Mouse (Mus musculus): Measurements from ENCODE around the gene Frmd4a. TPM values are rescaled to one million over a fixed set of nuclear protein-coding genes. Genes with fewer than 3 reads are reported as not detected.
A peak's percentile ranks its signal among the peaks of the same experiment; 100 is the strongest.

Frmd4a gene
- total and polyA plus RNA-seq, 3 experiments, result 10.4 to 21.0 (median 20.0) TPM

- H3K4me1 ChIP-seq (ENCODE audit: control insufficient read depth, insufficient read depth, low read length), result no peaks in the 10 kb centered on the region; the same call in 1 of the 2 replicates
- H3K27ac ChIP-seq, result peak overlapping the region; percentile 26; the same call in 1 of the 2 replicates
- no peak for TF ChIP-seq POLR2A (IDR thresholded peaks at IDR 0.05; ENCODE audit: insufficient read depth, low read depth, low read length)
- TF ChIP-seq CTCF (IDR thresholded peaks at IDR 0.05), result no peak
- no peak for TF ChIP-seq EP300 (IDR thresholded peaks at IDR 0.05; ENCODE audit: insufficient read depth, low read depth, low read length)
- intact Hi-C loops (cut with DNase I), result loop anchor here (2.0 kb wide), 1 partner anchor 44 kb away; no protein-coding TSS in a partner anchor
- no peak overlapping the region for H3K9ac ChIP-seq (ENCODE audit: low read depth, low read length)
- H3K36me3 ChIP-seq (ENCODE audit: control insufficient read depth, insufficient read depth, low read length), result no peaks in the 10 kb centered on the region
- peak in 1 of 2 experiments; percentile 22 for DNase-seq
- no peaks in the 10 kb centered on the region for H3K27me3 ChIP-seq (ENCODE audit: control insufficient read depth, insufficient read depth, low read length)
- H3K4me3 ChIP-seq, result no peak overlapping the region
- WGBS, result 23% methylated on average over 19 of the region's 19 CpGs
- no peaks in the 10 kb centered on the region for H3K79me2 ChIP-seq (replicated peaks; ENCODE audit: control insufficient read depth, insufficient read depth, low read length)
Observed at GRCm38 (mm10) chr2:4298325-4299215, 281.1 kb downstream of the Frmd4a start.

GRCm38 (mm10) chr2:4299593-4299992 lies 282.1 kb downstream of the Frmd4a start:
- intact Hi-C loops (cut with DNase I), result loop anchor here (2.0 kb wide), 1 partner anchor 45 kb away; no protein-coding TSS in a partner anchor
- H3K9ac ChIP-seq (ENCODE audit: low read depth, low read length), result no peak overlapping the region

GRCm38 (mm10) chr2:4300383-4300811 lies 282.9 kb downstream of the Frmd4a start:
- no peak for TF ChIP-seq POLR2A (IDR thresholded peaks at IDR 0.05; ENCODE audit: insufficient read depth, low read depth, low read length)
- no peak for TF ChIP-seq EP300 (IDR thresholded peaks at IDR 0.05; ENCODE audit: insufficient read depth, low read depth, low read length)
- TF ChIP-seq CTCF (IDR thresholded peaks at IDR 0.05), result no peak
- intact Hi-C loops (cut with DNase I), result no loop called here
- Histone ChIP-seq H3K4me1 (ENCODE audit: control insufficient read depth, insufficient read depth, low read length) (no peaks in the 10 kb centered on the region; the same call in none of the 2 replicates), H3K9ac (ENCODE audit: low read depth, low read length) (peak overlapping the region; percentile 33; the same call in 1 of the 2 replicates), H3K27me3 (ENCODE audit: control insufficient read depth, insufficient read depth, low read length) (no peaks in the 10 kb centered on the region), H3K4me3 (peak overlapping the region; percentile 38; the same call in 1 of the 2 replicates), H3K27ac (peak overlapping the region; percentile 36; the same call in 1 of the 2 replicates), H3K79me2 (replicated peaks; ENCODE audit: control insufficient read depth, insufficient read depth, low read length) (no peaks in the 10 kb centered on the region), H3K36me3 (ENCODE audit: control insufficient read depth, insufficient read depth, low read length) (no peaks in the 10 kb centered on the region)
- 17% methylated on average over 13 of the region's 13 CpGs for WGBS
- peak; percentile 37 to 50 for DNase-seq

More at GRCm38 (mm10) chr2:4299593-4299992, 282.1 kb downstream of the Frmd4a start:
- Histone ChIP-seq H3K27ac (no peak overlapping the region), H3K79me2 (replicated peaks; ENCODE audit: control insufficient read depth, insufficient read depth, low read length) (no peaks in the 10 kb centered on the region), H3K36me3 (ENCODE audit: control insufficient read depth, insufficient read depth, low read length) (no peaks in the 10 kb centered on the region), H3K27me3 (ENCODE audit: control insufficient read depth, insufficient read depth, low read length) (no peaks in the 10 kb centered on the region), H3K4me1 (ENCODE audit: control insufficient read depth, insufficient read depth, low read length) (no peaks in the 10 kb centered on the region; the same call in 1 of the 2 replicates), H3K4me3 (no peak overlapping the region)
- WGBS, result 68% methylated on average over 12 of the region's 12 CpGs
- no peak for DNase-seq
- TF ChIP-seq POLR2A (IDR thresholded peaks at IDR 0.05; ENCODE audit: insufficient read depth, low read depth, low read length) (no peak), EP300 (IDR thresholded peaks at IDR 0.05; ENCODE audit: insufficient read depth, low read depth, low read length) (no peak), CTCF (IDR thresholded peaks at IDR 0.05) (no peak)

DNA sequence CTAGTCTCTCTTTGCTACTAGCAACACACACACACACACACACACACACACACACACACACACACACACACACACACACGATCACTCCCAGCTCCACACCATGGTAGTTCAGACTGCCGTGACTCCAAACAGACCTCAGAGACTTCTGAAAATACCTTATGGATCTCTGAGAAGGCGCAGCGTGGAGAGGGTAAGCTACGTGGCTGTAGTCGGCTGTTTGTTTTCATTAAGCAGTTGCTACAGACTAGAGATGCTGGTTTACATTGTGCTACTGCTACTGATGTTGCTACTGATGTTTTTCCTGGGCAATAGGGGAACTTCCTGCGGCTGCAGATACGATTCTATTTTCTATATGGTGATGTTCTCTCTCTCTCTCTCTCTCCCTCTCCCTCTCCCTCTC lies 283.3 kb downstream of the Frmd4a start:
- WGBS, result 2% methylated on average over 8 of the region's 8 CpGs
- H3K79me2 ChIP-seq (replicated peaks; ENCODE audit: control insufficient read depth, insufficient read depth, low read length), result no peaks in the 10 kb centered on the region
- peak overlapping the region; percentile 33 for H3K9ac ChIP-seq (ENCODE audit: low read depth, low read length)
- intact Hi-C loops (cut with DNase I), result no loop called here
- no peaks in the 10 kb centered on the region for H3K27me3 ChIP-seq (ENCODE audit: control insufficient read depth, insufficient read depth, low read length)
- H3K4me3 ChIP-seq, result peak overlapping the region; percentile 44
- peak overlapping the region; percentile 56 for H3K27ac ChIP-seq
- no peak for TF ChIP-seq EP300 (IDR thresholded peaks at IDR 0.05; ENCODE audit: insufficient read depth, low read depth, low read length)
- TF ChIP-seq POLR2A (IDR thresholded peaks at IDR 0.05; ENCODE audit: insufficient read depth, low read depth, low read length), result no peak
- no peak for TF ChIP-seq CTCF (IDR thresholded peaks at IDR 0.05)
- no peaks in the 10 kb centered on the region; the same call in none of the 2 replicates for H3K4me1 ChIP-seq (ENCODE audit: control insufficient read depth, insufficient read depth, low read length)
- DNase-seq, result peak; percentile 11 to 41
- peaks cover under 1% of the 10 kb centered on the region; the same call in 1 of the 2 replicates for H3K36me3 ChIP-seq (ENCODE audit: control insufficient read depth, insufficient read depth, low read length)

GRCm38 (mm10) chr2:4301256-4301655 lies 283.7 kb downstream of the Frmd4a start:
- peak overlapping the region; percentile 42 for H3K4me3 ChIP-seq
- WGBS, result 16% methylated on average over 5 of the region's 6 CpGs

More at GRCm38 (mm10) chr2:4301256-4301655, 283.7 kb downstream of the Frmd4a start:
- H3K36me3 ChIP-seq (ENCODE audit: control insufficient read depth, insufficient read depth, low read length), result peaks cover 2% of the 10 kb centered on the region; the same call in 1 of the 2 replicates
- no peaks in the 10 kb centered on the region for H3K27me3 ChIP-seq (ENCODE audit: control insufficient read depth, insufficient read depth, low read length)
- no peak for TF ChIP-seq CTCF (IDR thresholded peaks at IDR 0.05)
- no peak for TF ChIP-seq POLR2A (IDR thresholded peaks at IDR 0.05; ENCODE audit: insufficient read depth, low read depth, low read length)
- no peak for TF ChIP-seq EP300 (IDR thresholded peaks at IDR 0.05; ENCODE audit: insufficient read depth, low read depth, low read length)
- no peak for DNase-seq
- peak overlapping the region; percentile 46 for H3K9ac ChIP-seq (ENCODE audit: low read depth, low read length)
- peak overlapping the region; percentile 67 for H3K27ac ChIP-seq
- no peaks in the 10 kb centered on the region for H3K79me2 ChIP-seq (replicated peaks; ENCODE audit: control insufficient read depth, insufficient read depth, low read length)
- intact Hi-C loops (cut with DNase I), result no loop called here
- H3K4me1 ChIP-seq (ENCODE audit: control insufficient read depth, insufficient read depth, low read length), result no peaks in the 10 kb centered on the region; the same call in none of the 2 replicates
